Mouse (Mus musculus): ENCODE results near the gene Slc9b1. TPM values are rescaled to one million over a fixed set of nuclear protein-coding genes. Genes with fewer than 3 reads are reported as not detected.
A peak's percentile ranks its signal among the peaks of the same experiment; 100 is the strongest.

Gene Slc9b1
- polyA plus RNA-seq, 1 experiment = not detected

DNA sequence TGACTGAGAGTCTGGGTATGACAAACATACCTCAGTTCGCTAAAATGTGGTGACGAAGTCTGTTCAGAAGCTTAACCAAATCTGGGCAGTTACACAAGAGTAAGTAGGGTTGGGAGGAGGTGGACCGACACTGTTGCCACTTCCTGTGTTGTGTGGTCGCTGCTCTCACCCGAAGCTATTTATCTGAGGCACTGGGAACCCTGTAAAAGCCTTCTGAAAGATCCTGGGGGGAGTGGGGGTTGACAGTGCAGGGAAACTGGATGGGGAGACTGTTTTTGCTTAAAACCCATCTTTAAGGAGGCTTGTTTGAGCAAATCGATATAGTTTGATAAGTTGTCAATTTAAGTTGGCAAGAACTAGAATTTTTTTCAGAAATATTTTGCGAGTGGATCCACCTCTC is 92.4 kb downstream of the Slc9b1 start:
- 0% methylated on average over 7 of the region's 7 CpGs for WGBS
- no peaks in the 10 kb centered on the region for H3K27me3 ChIP-seq (ENCODE audit: control insufficient read depth, insufficient read depth, low read length)
- H3K27ac ChIP-seq (ENCODE audit: insufficient read depth, low read depth, low read length) = peak overlapping the region; percentile 100

DNA sequence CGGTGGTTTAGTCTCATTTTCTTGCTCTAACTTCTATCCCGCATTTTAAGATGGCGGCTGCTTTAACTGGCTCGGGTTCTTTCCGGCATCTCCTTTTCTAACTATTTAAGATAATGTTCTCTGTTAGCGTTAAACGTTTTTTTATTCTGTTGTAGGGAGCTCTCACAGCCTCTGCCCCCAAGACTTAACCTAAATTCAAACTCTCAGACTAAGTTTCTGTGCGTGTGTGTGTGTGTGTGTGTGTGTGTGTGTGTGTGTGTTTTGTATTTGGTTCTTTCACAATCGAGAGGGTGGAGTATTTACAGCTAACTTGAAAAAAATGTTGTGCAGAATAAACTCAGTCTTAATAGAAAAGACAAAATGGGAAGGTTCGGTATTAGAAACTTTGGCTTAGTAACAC is 92.8 kb downstream of the Slc9b1 start:
- Histone ChIP-seq H3K4me1 (ENCODE audit: control insufficient read depth, insufficient read depth, insufficient read length, low read length) (0 out of 2 replicates have a peak, but pooled peaks cover 2% of the 10 kb centered on the region), H3K4me3 (ENCODE audit: low read depth, low read length) (no peak overlapping the region), H3K27ac (ENCODE audit: insufficient read depth, low read depth, low read length) (peak overlapping the region; percentile 100), H3K27me3 (ENCODE audit: control insufficient read depth, insufficient read depth, low read length) (no peaks in the 10 kb centered on the region), H3K36me3 (ENCODE audit: control insufficient read depth, insufficient read depth, low read length) (peaks cover 14% of the 10 kb centered on the region)
- 2% methylated on average over 10 of the region's 10 CpGs for WGBS
- TF ChIP-seq CTCF (IDR thresholded peaks at IDR 0.05; ENCODE audit: extremely low read depth, insufficient read length, insufficient replicate concordance, low read depth, low read length) (no peak), POLR2A (IDR thresholded peaks at IDR 0.05; ENCODE audit: low read depth, low read length) (no peak)

More for the DNA sequence above, 92.4 kb downstream of the Slc9b1 start:
- Histone ChIP-seq H3K4me3 (ENCODE audit: low read depth, low read length) (peak overlapping the region; percentile 100), H3K4me1 (ENCODE audit: control insufficient read depth, insufficient read depth, insufficient read length, low read length) (0 out of 2 replicates have a peak, but pooled peaks cover 2% of the 10 kb centered on the region), H3K36me3 (ENCODE audit: control insufficient read depth, insufficient read depth, low read length) (peaks cover 14% of the 10 kb centered on the region)
- TF ChIP-seq CTCF (IDR thresholded peaks at IDR 0.05; ENCODE audit: extremely low read depth, insufficient read length, insufficient replicate concordance, low read depth, low read length) (no peak), POLR2A (IDR thresholded peaks at IDR 0.05; ENCODE audit: low read depth, low read length) (no peak)

DNA sequence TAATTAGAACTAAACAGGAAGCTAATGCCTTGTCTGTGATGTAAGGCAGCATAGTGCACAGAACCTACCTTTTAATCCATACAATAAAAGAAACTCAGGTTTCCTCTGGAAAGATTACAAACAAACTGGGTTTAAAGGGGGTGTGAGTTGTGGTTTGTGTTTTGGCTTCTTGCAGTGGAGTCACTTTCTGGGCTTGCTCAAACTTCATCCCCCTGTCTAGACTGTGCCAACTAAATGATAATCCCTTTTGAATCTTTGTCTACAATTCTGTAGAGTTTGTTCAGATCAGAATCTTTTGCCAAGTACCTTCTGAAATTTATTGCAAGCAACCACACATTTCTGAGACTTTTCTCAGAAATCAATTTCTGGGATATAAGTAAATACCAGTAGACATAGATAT is 97.1 kb downstream of the Slc9b1 start:
- Histone ChIP-seq H3K36me3 (ENCODE audit: control insufficient read depth, insufficient read depth, low read length) (peaks cover 21% of the 10 kb centered on the region), H3K4me1 (ENCODE audit: control insufficient read depth, insufficient read depth, insufficient read length, low read length) (0 out of 2 replicates have a peak, but pooled peaks cover 2% of the 10 kb centered on the region), H3K27ac (ENCODE audit: insufficient read depth, low read depth, low read length) (no peak overlapping the region), H3K27me3 (ENCODE audit: control insufficient read depth, insufficient read depth, low read length) (no peaks in the 10 kb centered on the region), H3K4me3 (ENCODE audit: low read depth, low read length) (no peak overlapping the region)
- TF ChIP-seq POLR2A (IDR thresholded peaks at IDR 0.05; ENCODE audit: low read depth, low read length) (no peak), CTCF (IDR thresholded peaks at IDR 0.05; ENCODE audit: extremely low read depth, insufficient read length, insufficient replicate concordance, low read depth, low read length) (no peak)

Other genes with a start within 250 kb of the Slc9b1 start
- gene Cenpe, start 135.5 kb upstream of the Slc9b1 start, polyA plus RNA-seq (2012; rRNA removed) = 0.18 and 0.66 TPM in 2 replicates
- 0.77 and 0.84 TPM in 2 replicates for gene Bdh2, start 66.8 kb upstream of the Slc9b1 start, polyA plus RNA-seq (2012; rRNA removed)
- gene Slc9b2, start 40.3 kb upstream of the Slc9b1 start, polyA plus RNA-seq (2012; rRNA removed) = 0.15 TPM in 1 of 2 replicates, not detected in the other
- 12.4 and 26.6 TPM in 2 replicates for gene Cisd2, start 75.9 kb downstream of the Slc9b1 start, polyA plus RNA-seq (2012; rRNA removed)
- 192 and 259 TPM in 2 replicates for gene Ube2d3, start 90.1 kb downstream of the Slc9b1 start, polyA plus RNA-seq (2012; rRNA removed)
- gene Manba, start 137.6 kb downstream of the Slc9b1 start, polyA plus RNA-seq (2012; rRNA removed) = 2.0 and 2.6 TPM in 2 replicates